Mouse (Mus musculus): ENCODE results near the gene Rnaseh2a.

- TF ChIP-seq POLR2A (IDR thresholded peaks at IDR 0.05; ENCODE audit: insufficient read depth, low read depth, low read length) (no peak), CTCF (IDR thresholded peaks at IDR 0.05; ENCODE audit: insufficient read depth, low read depth, low read length) (no peak)
Measured at GRCm38 (mm10) chr8:84973079-84973478, 3.5 kb upstream of the Rnaseh2a start.
